Mouse (Mus musculus): Measurements from ENCODE around the gene Mfsd11. TPM values are rescaled to one million over a fixed set of nuclear protein-coding genes. Genes with fewer than 3 reads are reported as not detected.

Gene Mfsd11
- polyA plus RNA-seq, 1 experiment from 2014 or later: 48.0 TPM

- peaks cover 19% of the 10 kb centered on the region for H3K4me1 ChIP-seq
- no peaks in the 10 kb centered on the region for H3K27me3 ChIP-seq
- peak overlapping the region; percentile 95 for H3K9ac ChIP-seq
- H3K27ac ChIP-seq: peak overlapping the region; percentile 99
- H3K4me3 ChIP-seq: peak overlapping the region; percentile 98
- under 1% methylated on average over 29 of the region's 29 CpGs for WGBS
- H3K4me2 ChIP-seq: peak overlapping the region; percentile 68
- no peak for ATAC-seq (ENCODE audit: insufficient number of reproducible peaks, low FRiP score, low TSS enrichment, low read depth)
- H3K36me3 ChIP-seq: peaks cover 38% of the 10 kb centered on the region
- H3K9me3 ChIP-seq: no peaks in the 10 kb centered on the region
Observed at GRCm38 (mm10) chr11:116851576-116852290, 507 bp upstream of the Mfsd11 start.

- Histone ChIP-seq H3K4me2 (peak within 1 kb of the TSS; percentile 68), H3K4me1 (peaks cover 19% of the 10 kb centered on the region), H3K9ac (peak within 1 kb of the TSS; percentile 95), H3K27ac (peak within 1 kb of the TSS; percentile 99), H3K36me3 (peaks cover 36% of the 10 kb centered on the region), H3K9me3 (no peaks in the 10 kb centered on the region), H3K27me3 (no peaks in the 10 kb centered on the region), H3K4me3 (peak within 1 kb of the TSS; percentile 98)
- WGBS: under 1% methylated on average over 72 of the region's 74 CpGs
- ATAC-seq (ENCODE audit: insufficient number of reproducible peaks, low FRiP score, low TSS enrichment, low read depth): peak; percentile 92
Observed at GRCm38 (mm10) chr11:116852891-116853511, 761 bp downstream of the Mfsd11 start, which contains the start of gene Srsf2. TSS of gene Srsf2 (minus strand) at chr11:116853094.

GRCm38 (mm10) chr11:116853512-116853928 lies 1.3 kb downstream of the Mfsd11 start:
- Histone ChIP-seq H3K27ac (peak overlapping the region; percentile 99), H3K4me1 (peaks cover 19% of the 10 kb centered on the region), H3K9ac (peak overlapping the region; percentile 77), H3K27me3 (no peaks in the 10 kb centered on the region), H3K9me3 (no peaks in the 10 kb centered on the region), H3K4me2 (peak overlapping the region; percentile 48), H3K36me3 (peaks cover 33% of the 10 kb centered on the region), H3K4me3 (peak overlapping the region; percentile 98)
- under 1% methylated on average over 36 of the region's 36 CpGs for WGBS
- ATAC-seq (ENCODE audit: insufficient number of reproducible peaks, low FRiP score, low TSS enrichment, low read depth): peak; percentile 90

- H3K9me3 ChIP-seq: no peaks in the 10 kb centered on the region
- peaks cover 35% of the 10 kb centered on the region for H3K36me3 ChIP-seq
- no peaks in the 10 kb centered on the region for H3K27me3 ChIP-seq
- peaks cover 19% of the 10 kb centered on the region for H3K4me1 ChIP-seq
- H3K4me3 ChIP-seq: peak overlapping the region; percentile 98
- no peak for ATAC-seq (ENCODE audit: insufficient number of reproducible peaks, low FRiP score, low TSS enrichment, low read depth)
- H3K9ac ChIP-seq: peak overlapping the region; percentile 77
- peak overlapping the region; percentile 48 for H3K4me2 ChIP-seq
- WGBS: 27% methylated on average over 10 of the region's 10 CpGs
- H3K27ac ChIP-seq: peak overlapping the region; percentile 99; the same call in 1 of the 2 replicates
Observed at GRCm38 (mm10) chr11:116854279-116854678, 2.0 kb downstream of the Mfsd11 start.

- Histone ChIP-seq H3K27ac (no peak overlapping the region), H3K9ac (no peak overlapping the region), H3K27me3 (no peaks in the 10 kb centered on the region), H3K36me3 (peaks cover 52% of the 10 kb centered on the region), H3K4me1 (peaks cover 12% of the 10 kb centered on the region), H3K4me3 (no peak overlapping the region), H3K4me2 (no peak overlapping the region), H3K9me3 (no peaks in the 10 kb centered on the region)
- WGBS: 45% methylated on average over 12 of the region's 12 CpGs
- no peak for ATAC-seq (ENCODE audit: insufficient number of reproducible peaks, low FRiP score, low TSS enrichment, low read depth)
Observed at GRCm38 (mm10) chr11:116857183-116857850, 5.1 kb downstream of the Mfsd11 start.

- no peak overlapping the region for H3K9ac ChIP-seq
- ATAC-seq (ENCODE audit: insufficient number of reproducible peaks, low FRiP score, low TSS enrichment, low read depth): no peak
- H3K4me1 ChIP-seq: no peaks in the 10 kb centered on the region
- no peak overlapping the region for H3K27ac ChIP-seq
- no peaks in the 10 kb centered on the region for H3K27me3 ChIP-seq
- H3K36me3 ChIP-seq: peaks cover 86% of the 10 kb centered on the region
- H3K9me3 ChIP-seq: no peaks in the 10 kb centered on the region
- no peak overlapping the region for H3K4me3 ChIP-seq
- no peak overlapping the region for H3K4me2 ChIP-seq
- 74% methylated on average over 10 of the region's 10 CpGs for WGBS
Observed at GRCm38 (mm10) chr11:116864444-116864843, 12.2 kb downstream of the Mfsd11 start.

GRCm38 (mm10) chr11:116865945-116866585 lies 13.8 kb downstream of the Mfsd11 start:
- 76% methylated on average over 12 of the region's 12 CpGs for WGBS

GRCm38 (mm10) chr11:116868129-116868528 lies 15.9 kb downstream of the Mfsd11 start:
- Histone ChIP-seq H3K9ac (no peak overlapping the region), H3K4me1 (peaks cover 2% of the 10 kb centered on the region; the same call in 1 of the 2 replicates), H3K36me3 (peaks cover 82% of the 10 kb centered on the region), H3K27ac (no peak overlapping the region), H3K4me2 (no peak overlapping the region), H3K27me3 (no peaks in the 10 kb centered on the region), H3K4me3 (no peak overlapping the region), H3K9me3 (no peaks in the 10 kb centered on the region)
- ATAC-seq (ENCODE audit: insufficient number of reproducible peaks, low FRiP score, low TSS enrichment, low read depth): no peak
- 59% methylated on average over 3 of the region's 3 CpGs for WGBS

More at GRCm38 (mm10) chr11:116865945-116866585, 13.8 kb downstream of the Mfsd11 start:
- peaks cover 2% of the 10 kb centered on the region; the same call in 1 of the 2 replicates for H3K4me1 ChIP-seq
- no peak overlapping the region for H3K27ac ChIP-seq
- H3K9me3 ChIP-seq: no peaks in the 10 kb centered on the region
- no peak overlapping the region for H3K4me3 ChIP-seq
- ATAC-seq (ENCODE audit: insufficient number of reproducible peaks, low FRiP score, low TSS enrichment, low read depth): no peak
- H3K4me2 ChIP-seq: no peak overlapping the region
- H3K9ac ChIP-seq: no peak overlapping the region
- peaks cover 84% of the 10 kb centered on the region for H3K36me3 ChIP-seq
- no peaks in the 10 kb centered on the region for H3K27me3 ChIP-seq

GRCm38 (mm10) chr11:116869223-116869622 lies 17.0 kb downstream of the Mfsd11 start:
- Histone ChIP-seq H3K4me1 (peaks cover 2% of the 10 kb centered on the region), H3K4me2 (no peak overlapping the region), H3K9me3 (no peaks in the 10 kb centered on the region), H3K4me3 (no peak overlapping the region), H3K27ac (no peak overlapping the region), H3K36me3 (peaks cover 84% of the 10 kb centered on the region), H3K9ac (no peak overlapping the region), H3K27me3 (no peaks in the 10 kb centered on the region)
- WGBS: 76% methylated on average over 8 of the region's 8 CpGs
- no peak; the same call in 1 of the 2 replicates for ATAC-seq (ENCODE audit: insufficient number of reproducible peaks, low FRiP score, low TSS enrichment, low read depth)

- ATAC-seq (ENCODE audit: insufficient number of reproducible peaks, low FRiP score, low TSS enrichment, low read depth): no peak
- 80% methylated on average over 4 of the region's 4 CpGs for WGBS
Observed at GRCm38 (mm10) chr11:116869641-116870040, 17.4 kb downstream of the Mfsd11 start.

GRCm38 (mm10) chr11:116871538-116871937 lies 19.3 kb downstream of the Mfsd11 start:
- 53% methylated on average over 9 of the region's 9 CpGs for WGBS
- no peak overlapping the region for H3K4me2 ChIP-seq
- ATAC-seq (ENCODE audit: insufficient number of reproducible peaks, low FRiP score, low TSS enrichment, low read depth): no peak
- H3K27ac ChIP-seq: no peak overlapping the region
- H3K9ac ChIP-seq: no peak overlapping the region
- no peaks in the 10 kb centered on the region for H3K27me3 ChIP-seq
- peaks cover 67% of the 10 kb centered on the region for H3K36me3 ChIP-seq
- H3K4me1 ChIP-seq: peaks cover 2% of the 10 kb centered on the region
- no peak overlapping the region for H3K4me3 ChIP-seq
- H3K9me3 ChIP-seq: no peaks in the 10 kb centered on the region

More at GRCm38 (mm10) chr11:116869641-116870040, 17.4 kb downstream of the Mfsd11 start:
- Histone ChIP-seq H3K9me3 (no peaks in the 10 kb centered on the region), H3K27me3 (no peaks in the 10 kb centered on the region), H3K27ac (no peak overlapping the region), H3K9ac (no peak overlapping the region), H3K4me1 (peaks cover 2% of the 10 kb centered on the region), H3K4me2 (no peak overlapping the region), H3K4me3 (no peak overlapping the region), H3K36me3 (peaks cover 84% of the 10 kb centered on the region)
